Mouse (Mus musculus): ENCODE data around the gene Ubtd1.

- TF ChIP-seq CTCF (IDR thresholded peaks at IDR 0.05; ENCODE audit: low read depth), result no peak
- TF ChIP-seq EP300 (optimal IDR thresholded peaks at IDR 0.05), result no peak
These were observed 98.4 kb downstream of the Ubtd1 start for GRCm38 (mm10) chr19:42079950-42080349.
